Mouse (Mus musculus): ENCODE data around the gene Sox4.

DNA sequence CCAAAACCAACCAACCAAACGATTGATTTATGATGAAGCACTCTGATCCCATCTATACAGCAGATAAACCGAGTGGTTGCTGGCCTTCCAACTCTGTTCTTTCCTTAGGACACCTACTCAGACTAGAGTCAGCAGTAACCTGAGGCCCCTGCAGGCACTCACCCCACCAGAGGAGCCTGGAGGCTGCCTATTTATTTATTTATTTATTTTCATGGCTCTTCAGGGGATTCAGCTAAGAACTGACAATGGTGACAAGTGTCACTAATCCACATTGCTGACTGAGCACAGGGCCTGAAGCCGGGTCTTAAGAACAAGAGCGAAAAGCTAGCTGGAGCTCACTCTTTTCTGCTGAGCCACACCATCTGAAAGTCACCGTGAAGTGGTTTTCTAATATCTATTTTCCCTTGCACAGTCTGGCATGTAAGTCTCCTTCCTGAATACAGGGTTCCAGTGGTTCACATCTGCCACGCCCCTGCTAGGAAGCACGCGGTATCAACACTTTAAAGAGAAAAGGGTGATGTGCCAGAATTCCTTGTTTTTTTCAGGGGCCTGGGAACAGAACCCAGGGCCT, 6.9 kb downstream of the Sox4 start:
- no peak for TF ChIP-seq ZNF384 (IDR thresholded peaks at IDR 0.05; ENCODE audit: low read depth, low read length)
- no peak for TF ChIP-seq CTCF (IDR thresholded peaks at IDR 0.05 in 2 of 3, conservative IDR thresholded peaks at IDR 0.05 in 1 of 3; ENCODE audit: control insufficient read depth in 1 of 3, insufficient read depth in 1 of 3, low read depth in 2 of 3, low read length in 3 of 3, poor library complexity in 1 of 3, severe bottlenecking in 1 of 3)
- no peak for TF ChIP-seq SIN3A (IDR thresholded peaks at IDR 0.05; ENCODE audit: low read length)
- no peak for TF ChIP-seq NRF1 (IDR thresholded peaks at IDR 0.05; ENCODE audit: insufficient read depth, low read depth, low read length, poor library complexity, severe bottlenecking)
- TF ChIP-seq GATA1 (IDR thresholded peaks at IDR 0.05; ENCODE audit: low read depth, low read length): no peak
- TF ChIP-seq MAX (IDR thresholded peaks at IDR 0.05; ENCODE audit: low read length): no peak
